Mouse (Mus musculus) CH12.LX (cell line): ENCODE data around the gene Sergef. TPM values are rescaled to one million over a fixed set of nuclear protein-coding genes. Genes with fewer than 3 reads are reported as not detected.

ENCODE experiments used
- DNase-seq: peaks from one replicate; pipeline ENCODE4 v3.0.0-alpha.2; 2013; ENCODE audit errors: extremely low read depth
- H3K27ac ChIP-seq: 2 replicates; pipeline ENCODE4 v1.5.1; 2012; ENCODE audit warnings: low read depth, mild to moderate bottlenecking, control low read depth, moderate library complexity; ENCODE audit not compliant: insufficient read depth
- H3K27me3 ChIP-seq: replicated peaks from 2 replicates; pipeline ENCODE3; 2012; ENCODE audit warnings: inconsistent platforms
- H3K36me3 ChIP-seq, 2 experiments: replicated peaks in 1 of 2; 2 replicates each; pipeline versions ENCODE3 to v1.6.1; 2012; ENCODE audit warnings: inconsistent platforms in 1 of 2, low read length in 1 of 2, mild to moderate bottlenecking in 1 of 2, mixed read lengths in 1 of 2, moderate library complexity in 1 of 2; ENCODE audit not compliant: control insufficient read depth in 1 of 2, insufficient read depth in 1 of 2
- H3K4me1 ChIP-seq, 2 experiments: 2 replicates each; pipeline ENCODE4 v1.6.1; 2012; ENCODE audit warnings: inconsistent platforms in 1 of 2, moderate library complexity in 1 of 2; ENCODE audit not compliant: insufficient read depth in 2 of 2, control insufficient read depth in 1 of 2
- H3K4me2 ChIP-seq: 2 replicates; pipeline ENCODE4 v1.6.1; 2012; ENCODE audit warnings: low read depth, mild to moderate bottlenecking, control low read depth; ENCODE audit not compliant: poor library complexity, insufficient read depth, severe bottlenecking
- H3K4me3 ChIP-seq, 3 experiments: fragments of 150-350 bp in 1 of 3; sonication (generic) in 1 of 3; replicated peaks in 1 of 3; 2 replicates each; pipeline versions ENCODE3 to v1.5.1; 2011 to 2012; ENCODE audit warnings: low read depth in 2 of 3, low read length in 2 of 3, mild to moderate bottlenecking in 2 of 3, moderate library complexity in 2 of 3, control low read depth in 1 of 3, improper control_type of control experiment in 1 of 3, inconsistent platforms in 1 of 3, mixed read lengths in 1 of 3; ENCODE audit not compliant: poor library complexity in 1 of 3
- H3K79me2 ChIP-seq: replicated peaks from 2 replicates; pipeline ENCODE4 v1.6.1; 2012; ENCODE audit warnings: mild to moderate bottlenecking, moderate library complexity; ENCODE audit not compliant: control insufficient read depth, poor library complexity, insufficient read depth, severe bottlenecking; ENCODE audit errors: extremely low read depth
- H3K9ac ChIP-seq: 2 replicates; pipeline ENCODE4 v1.6.1; 2012; ENCODE audit warnings: low read depth, mild to moderate bottlenecking, control low read depth, moderate library complexity; ENCODE audit not compliant: insufficient read depth
- H3K9me3 ChIP-seq: replicated peaks from 2 replicates; pipeline ENCODE3; 2012; ENCODE audit warnings: low read length, inconsistent platforms, mixed read lengths
- CTCF ChIP-seq, 2 experiments: IDR thresholded peaks in 1 of 2; conservative IDR thresholded peaks in 1 of 2; 2 replicates each; pipeline ENCODE4 v1.5.1; 2011 to 2012; ENCODE audit warnings: low read depth in 2 of 2, low read length in 2 of 2, improper control_type of control experiment in 1 of 2, inconsistent platforms in 1 of 2, mild to moderate bottlenecking in 1 of 2, moderate library complexity in 1 of 2
- E2F4 ChIP-seq: IDR thresholded peaks from 2 replicates; pipeline ENCODE4 v1.6.1; 2011; ENCODE audit warnings: low read depth, low read length, improper control_type of control experiment; ENCODE audit not compliant: insufficient replicate concordance
- ELF1 ChIP-seq: IDR thresholded peaks from 2 replicates; pipeline ENCODE4 v1.6.1; 2014; ENCODE audit warnings: low read depth, mild to moderate bottlenecking, inconsistent platforms, low read length, improper control_type of control experiment
- IRF4 ChIP-seq: IDR thresholded peaks from 2 replicates; pipeline ENCODE4 v1.6.1; 2014; ENCODE audit warnings: low read depth, mild to moderate bottlenecking, inconsistent platforms, low read length, improper control_type of control experiment
- JUND ChIP-seq: conservative IDR thresholded peaks from 2 replicates; pipeline ENCODE4 v1.6.1; 2011; ENCODE audit warnings: low read depth, low read length, improper control_type of control experiment
- MAFK ChIP-seq: IDR thresholded peaks from 2 replicates; pipeline ENCODE4 v1.6.1; 2011; ENCODE audit warnings: low read length, improper control_type of control experiment; ENCODE audit not compliant: insufficient replicate concordance
- MAX ChIP-seq: IDR thresholded peaks from 2 replicates; pipeline ENCODE4 v1.6.1; 2011; ENCODE audit warnings: low read length, improper control_type of control experiment
- MAZ ChIP-seq: IDR thresholded peaks from 2 replicates; pipeline ENCODE4 v1.6.1; 2012; ENCODE audit warnings: low read depth, mild to moderate bottlenecking, inconsistent platforms, low read length, improper control_type of control experiment, moderate library complexity
- MEF2A ChIP-seq: IDR thresholded peaks from 2 replicates; pipeline ENCODE4 v1.6.1; 2014; ENCODE audit warnings: low read depth, mild to moderate bottlenecking, inconsistent platforms, low read length, improper control_type of control experiment, borderline replicate concordance
- NRF1 ChIP-seq: IDR thresholded peaks from 2 replicates; pipeline ENCODE4 v1.6.1; 2014; ENCODE audit warnings: low read depth, mild to moderate bottlenecking, inconsistent platforms, low read length, improper control_type of control experiment, moderate library complexity
- PAX5 ChIP-seq: IDR thresholded peaks from 2 replicates; pipeline ENCODE4 v1.6.1; 2012; ENCODE audit warnings: low read length, inconsistent platforms, mixed read lengths
- POLR2AphosphoS2 ChIP-seq: IDR thresholded peaks from 2 replicates; pipeline ENCODE4 v1.6.1; 2011; ENCODE audit warnings: low read depth, low read length, improper control_type of control experiment
- RAD21 ChIP-seq: IDR thresholded peaks from 2 replicates; pipeline ENCODE4 v1.6.1; 2011; ENCODE audit warnings: low read depth, mild to moderate bottlenecking, low read length, improper control_type of control experiment, moderate library complexity
- TBP ChIP-seq: conservative IDR thresholded peaks from 2 replicates; pipeline ENCODE4 v1.6.1; 2011; ENCODE audit warnings: low read depth, low read length, improper control_type of control experiment
- UBTF ChIP-seq: IDR thresholded peaks from 2 replicates; pipeline ENCODE4 v1.6.1; 2012; ENCODE audit warnings: low read depth, mild to moderate bottlenecking, inconsistent platforms, low read length, improper control_type of control experiment, moderate library complexity
- USF1 ChIP-seq: IDR thresholded peaks from 2 replicates; pipeline ENCODE4 v1.6.1; 2014; ENCODE audit warnings: low read depth, mild to moderate bottlenecking, inconsistent platforms, low read length, improper control_type of control experiment
- USF2 ChIP-seq: conservative IDR thresholded peaks from 2 replicates; pipeline ENCODE4 v1.6.1; 2011; ENCODE audit warnings: low read depth, low read length, improper control_type of control experiment
- ZKSCAN1 ChIP-seq: IDR thresholded peaks from 2 replicates; pipeline ENCODE4 v1.6.1; 2012; ENCODE audit warnings: low read depth, inconsistent platforms, low read length, improper control_type of control experiment, borderline replicate concordance
- ZMIZ1 ChIP-seq: IDR thresholded peaks from 2 replicates; pipeline ENCODE4 v1.6.1; 2012; ENCODE audit warnings: low read depth, mild to moderate bottlenecking, inconsistent platforms, low read length, improper control_type of control experiment
- ZNF384 ChIP-seq: IDR thresholded peaks from 2 replicates; pipeline ENCODE4 v1.6.1; 2012; ENCODE audit warnings: low read depth, low read length, improper control_type of control experiment, inconsistent platforms
- dilution Hi-C: fragments of 300-500 bp; cut with MboI; formaldehyde crosslinking; loops from 2 replicates; pipeline ENCODE4 v1.14.3; 2020; ENCODE audit warnings: low sequenced_read_pairs; ENCODE audit not compliant: extremely low pct_unique_long_range_greater_than_20kb, extremely low pct_ligation_motif_present
- in situ Hi-C: fragments of 300-500 bp; cut with MboI; formaldehyde crosslinking; loops from 3 replicates; pipeline ENCODE4 v1.14.3; 2019; ENCODE audit warnings: low sequenced_read_pairs, low pct_ligation_motif_present, low pct_unique_long_range_greater_than_20kb, mixed read lengths
- polyA plus RNA-seq: library from polyadenylated mRNA; unstranded; fragments of >175 nt; gene quantifications from 2 replicates; pipeline ENCODE4 v1.2.1, GENCODE M21; 2012; ENCODE audit warnings: low read depth; ENCODE audit not compliant: insufficient read length
- total RNA-seq, 2 experiments: library from RNA; depleted of rRNA; stranded (reverse); fragments of 300-350 nt in 1 of 2; fragments of >200 nt in 1 of 2; gene quantifications; 2 replicates each; pipeline ENCODE4 v1.2.3; 2012 to 2014

Gene Sergef
- total and polyA plus RNA-seq, 3 experiments: 13.0 to 18.0 (median 14.1) TPM

- in situ Hi-C loops: no loop called here
- dilution Hi-C loops: no loop called here
- no peak for DNase-seq
These were observed 162.2 kb downstream of the Sergef start for GRCm38 (mm10) chr7:46477456-46477855.

DNA sequence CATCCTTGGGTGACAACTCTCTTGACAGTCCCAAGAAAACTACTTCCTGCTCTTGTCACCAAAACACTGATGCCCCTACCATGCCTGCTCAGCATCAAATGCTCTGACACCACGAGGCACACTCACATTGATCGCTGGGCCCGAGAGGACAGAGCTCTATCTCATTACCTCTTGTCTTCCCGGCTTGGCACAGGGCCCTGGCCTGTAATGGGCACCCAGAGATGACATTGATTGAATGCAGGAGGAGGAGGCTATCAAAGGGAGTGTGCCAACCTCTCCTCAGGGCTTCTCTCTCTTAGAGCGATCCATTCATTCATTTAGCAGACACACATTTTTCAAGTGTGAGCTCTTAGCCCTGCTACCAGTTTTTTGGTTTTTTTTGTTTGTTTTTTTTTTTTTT is 164.1 kb downstream of the Sergef start:
- H3K79me2 ChIP-seq: no peaks in the 10 kb centered on the region
- H3K4me1 ChIP-seq: peaks cover 0 to 35% of the 10 kb centered on the region in 2 experiments; a peak in 2 of 4 replicates
- H3K9me3 ChIP-seq: no peaks in the 10 kb centered on the region
- DNase-seq: no peak
- TF ChIP-seq POLR2AphosphoS2 (no peak), RAD21 (no peak), PAX5 (no peak)
- H3K4me2 ChIP-seq: no peak overlapping the region
- no peaks in the 10 kb centered on the region for H3K27me3 ChIP-seq
- no peaks in the 10 kb centered on the region for H3K36me3 ChIP-seq
- dilution Hi-C loops: no loop called here
- no peak overlapping the region for H3K4me3 ChIP-seq
- no peak overlapping the region for H3K27ac ChIP-seq
- H3K9ac ChIP-seq: no peak overlapping the region
- in situ Hi-C loops: no loop called here

More at GRCm38 (mm10) chr7:46477456-46477855, 162.2 kb downstream of the Sergef start:
- Histone ChIP-seq H3K4me2 (no peak overlapping the region), H3K27ac (no peak overlapping the region), H3K4me3 (no peak overlapping the region), H3K27me3 (no peaks in the 10 kb centered on the region), H3K9me3 (no peaks in the 10 kb centered on the region), H3K4me1 (peaks cover 5 to 27% of the 10 kb centered on the region in 2 experiments), H3K9ac (no peak overlapping the region), H3K79me2 (no peaks in the 10 kb centered on the region), H3K36me3 (peaks cover 0 to 1% of the 10 kb centered on the region in 2 experiments)
- TF ChIP-seq E2F4 (no peak), USF1 (no peak), ZNF384 (no peak), ELF1 (no peak), TBP (no peak), MAFK (no peak), IRF4 (no peak), MAX (no peak), ZKSCAN1 (no peak), NRF1 (no peak), MEF2A (no peak), POLR2AphosphoS2 (no peak), USF2 (no peak), UBTF (no peak), CTCF (conservative IDR thresholded peaks at IDR 0.05 in 1 of 2, IDR thresholded peaks at IDR 0.05 in 1 of 2; ENCODE audit: low read depth in 2 of 2, low read length in 2 of 2) (no peak), ZMIZ1 (no peak), RAD21 (no peak), MAZ (no peak), JUND (no peak)
